Mouse (Mus musculus) cerebellum, adult 11 months (tissue): Measurements from ENCODE around the gene Ece2.

Experiments used
- DNase-seq: peaks from one replicate; pipeline ENCODE4 v3.0.0; 2022

The Ece2 gene

GRCm38 (mm10) chr16:20629731-20630634 is at the start of gene Ece2:
Ece2 (plus strand) TSS chr16:20629828.
- DNase-seq: peak; percentile 59

- DNase-seq: no peak
These were observed 40.2 kb upstream of the Ece2 start, which contains the start of gene Vwa5b2 for GRCm38 (mm10) chr16:20589366-20589938. Vwa5b2 (plus strand) TSS chr16:20589471.

GRCm38 (mm10) chr16:20589939-20590679 is 39.5 kb upstream of the Ece2 start:
- peak; percentile 42 for DNase-seq

GRCm38 (mm10) chr16:20590680-20591038 is 39.0 kb upstream of the Ece2 start:
- no peak for DNase-seq

- DNase-seq: no peak
These were observed 38.4 kb upstream of the Ece2 start for GRCm38 (mm10) chr16:20591076-20591705.

GRCm38 (mm10) chr16:20595060-20595673 is 34.5 kb upstream of the Ece2 start:
- no peak for DNase-seq

- no peak for DNase-seq
These were observed 33.9 kb upstream of the Ece2 start for GRCm38 (mm10) chr16:20595737-20596136.

- DNase-seq: no peak
These were observed 32.8 kb upstream of the Ece2 start for GRCm38 (mm10) chr16:20596687-20597441.

- no peak for DNase-seq
These were observed 29.1 kb upstream of the Ece2 start for GRCm38 (mm10) chr16:20600511-20600910.

GRCm38 (mm10) chr16:20604705-20605104 is 24.9 kb upstream of the Ece2 start:
- DNase-seq: no peak

- peak; percentile 70 for DNase-seq
These were observed 18.9 kb upstream of the Ece2 start for GRCm38 (mm10) chr16:20610501-20611356.

GRCm38 (mm10) chr16:20611357-20612227 is 18.0 kb upstream of the Ece2 start, which contains the start of the genes Eef1akmt4, Gm49333 and Alg3:
Eef1akmt4 (plus strand) TSS chr16:20611593.
Gm49333 (plus strand) TSS chr16:20611610.
Alg3 (minus strand) TSS chr16:20611735.
- DNase-seq: peak; percentile 72

- peak; percentile 32 for DNase-seq
These were observed 9.9 kb upstream of the Ece2 start for GRCm38 (mm10) chr16:20619541-20620398.

- DNase-seq: peak; percentile 43
These were observed 9.3 kb upstream of the Ece2 start for GRCm38 (mm10) chr16:20620399-20620735.

GRCm38 (mm10) chr16:20620751-20621190 is 8.9 kb upstream of the Ece2 start:
- no peak for DNase-seq

- peak; percentile 82 for DNase-seq
These were observed 8.2 kb upstream of the Ece2 start, which contains the start of gene Camk2n2 for GRCm38 (mm10) chr16:20621191-20621990. Camk2n2 (minus strand) TSS chr16:20621287.

GRCm38 (mm10) chr16:20621991-20622685 is 7.5 kb upstream of the Ece2 start:
- DNase-seq: peak; percentile 72
